Mouse (Mus musculus): ENCODE results near the gene Nim1k.

- no peak for TF ChIP-seq CTCF (IDR thresholded peaks at IDR 0.05; ENCODE audit: low read depth, low read length)
- TF ChIP-seq TAL1 (conservative IDR thresholded peaks at IDR 0.05; ENCODE audit: low read depth, low read length) = no peak
- no peak for TF ChIP-seq GATA2 (IDR thresholded peaks at IDR 0.05; ENCODE audit: borderline replicate concordance, low read depth, low read length)
- TF ChIP-seq GATA1 (IDR thresholded peaks at IDR 0.05; ENCODE audit: borderline replicate concordance, low read length) = no peak
- no peak for TF ChIP-seq POLR2AphosphoS5 (IDR thresholded peaks at IDR 0.05; ENCODE audit: insufficient replicate concordance, low read depth, low read length)
These were observed 51.4 kb downstream of the Nim1k start for GRCm38 (mm10) chr13:119704280-119704679.
